Mouse (Mus musculus) testis, postnatal 14 days (tissue): ENCODE data around the gene Magea4.

Experiments used
- DNase-seq: peaks from one replicate; pipeline ENCODE4 v3.0.0; 2021; ENCODE audit warnings: low spot score

Magea4 gene

GRCm38 (mm10) chrX:72221717-72222116 is at the start of gene Magea4:
TSS of gene Magea4 (plus strand) at chrX:72222017.
- DNase-seq: no peak

GRCm38 (mm10) chrX:72202944-72203554 is 18.8 kb upstream of the Magea4 start:
- DNase-seq: no peak

GRCm38 (mm10) chrX:72270637-72271036 is 48.8 kb downstream of the Magea4 start:
- peak; percentile 8 for DNase-seq
